Mouse (Mus musculus) stomach, postnatal 0 days (tissue): ENCODE data around the gene B9d2.

Experiments
- CTCF ChIP-seq: IDR thresholded peaks from 2 replicates; pipeline ENCODE4 v1.5.1; 2016; ENCODE audit warnings: antibody characterized with exemption, low read depth, mild to moderate bottlenecking, moderate library complexity
- EP300 ChIP-seq: optimal IDR thresholded peaks from 2 replicates; pipeline ENCODE3; 2016; ENCODE audit warnings: antibody characterized with exemption

- TF ChIP-seq CTCF (peak; percentile 45), EP300 (no peak)
Observed at GRCm38 (mm10) chr7:25687811-25688401, 7.3 kb downstream of the B9d2 start.
